Mouse (Mus musculus): ENCODE measurements around the gene Selplg. TPM values are rescaled to one million over a fixed set of nuclear protein-coding genes. Genes with fewer than 3 reads are reported as not detected.

Selplg gene
- polyA plus RNA-seq, 1 experiment from 2014 or later: 2.0 TPM

- WGBS: 78% methylated on average over 6 of the region's 6 CpGs
- no peak for DNase-seq (ENCODE audit: low spot score)
- no peak overlapping the region for H3K27ac ChIP-seq (replicated peaks)
- ATAC-seq (ENCODE audit: low FRiP score, low TSS enrichment): no peak
- no peak overlapping the region for H3K4me2 ChIP-seq (replicated peaks; ENCODE audit: low read depth)
- no peaks in the 10 kb centered on the region; the same call in 1 of the 2 replicates for H3K4me1 ChIP-seq (replicated peaks; ENCODE audit: control insufficient read depth, insufficient read depth)
- H3K9ac ChIP-seq (ENCODE audit: low read length): no peak overlapping the region
- H3K27me3 ChIP-seq (ENCODE audit: control insufficient read depth, insufficient read depth, low read length): no peaks in the 10 kb centered on the region
- no peak overlapping the region for H3K4me3 ChIP-seq (ENCODE audit: low read depth, low read length)
- peaks cover 6% of the 10 kb centered on the region for H3K36me3 ChIP-seq (ENCODE audit: control insufficient read depth, insufficient read depth, low read length)
- TF ChIP-seq EP300 (optimal IDR thresholded peaks at IDR 0.05) (no peak), CTCF (IDR thresholded peaks at IDR 0.05; ENCODE audit: low read depth) (no peak)
- no peaks in the 10 kb centered on the region for H3K9me3 ChIP-seq (ENCODE audit: control insufficient read depth, low read length)
Observed at GRCm38 (mm10) chr5:113864992-113865391, 32.5 kb upstream of the Selplg start.

GRCm38 (mm10) chr5:113863994-113864393 is 31.6 kb upstream of the Selplg start:
- ATAC-seq (ENCODE audit: low FRiP score, low TSS enrichment) (no peak), DNase-seq (ENCODE audit: low spot score) (no peak)
- no peak for TF ChIP-seq CTCF (IDR thresholded peaks at IDR 0.05; ENCODE audit: low read depth)
- TF ChIP-seq EP300 (optimal IDR thresholded peaks at IDR 0.05): no peak
- Histone ChIP-seq H3K27ac (replicated peaks) (no peak overlapping the region), H3K4me3 (ENCODE audit: low read depth, low read length) (no peak overlapping the region), H3K27me3 (ENCODE audit: control insufficient read depth, insufficient read depth, low read length) (no peaks in the 10 kb centered on the region), H3K36me3 (ENCODE audit: control insufficient read depth, insufficient read depth, low read length) (peaks cover 6% of the 10 kb centered on the region), H3K4me1 (replicated peaks; ENCODE audit: control insufficient read depth, insufficient read depth) (no peaks in the 10 kb centered on the region; the same call in 1 of the 2 replicates), H3K9ac (ENCODE audit: low read length) (no peak overlapping the region), H3K9me3 (ENCODE audit: control insufficient read depth, low read length) (no peaks in the 10 kb centered on the region), H3K4me2 (replicated peaks; ENCODE audit: low read depth) (no peak overlapping the region)
- 93% methylated on average over 12 of the region's 12 CpGs for WGBS

GRCm38 (mm10) chr5:113862418-113862817 is 30.0 kb upstream of the Selplg start:
- Histone ChIP-seq H3K4me2 (replicated peaks; ENCODE audit: low read depth) (no peak overlapping the region), H3K36me3 (ENCODE audit: control insufficient read depth, insufficient read depth, low read length) (peaks cover 6% of the 10 kb centered on the region), H3K9me3 (ENCODE audit: control insufficient read depth, low read length) (no peaks in the 10 kb centered on the region), H3K9ac (ENCODE audit: low read length) (no peak overlapping the region), H3K27me3 (ENCODE audit: control insufficient read depth, insufficient read depth, low read length) (no peaks in the 10 kb centered on the region), H3K4me3 (ENCODE audit: low read depth, low read length) (no peak overlapping the region), H3K4me1 (replicated peaks; ENCODE audit: control insufficient read depth, insufficient read depth) (no peaks in the 10 kb centered on the region), H3K27ac (replicated peaks) (no peak overlapping the region)
- no peak for ATAC-seq (ENCODE audit: low FRiP score, low TSS enrichment)
- TF ChIP-seq CTCF (IDR thresholded peaks at IDR 0.05; ENCODE audit: low read depth): no peak
- no peak for TF ChIP-seq EP300 (optimal IDR thresholded peaks at IDR 0.05)
- no peak for DNase-seq (ENCODE audit: low spot score)
- 91% methylated on average over 4 of the region's 4 CpGs for WGBS

GRCm38 (mm10) chr5:113861294-113861693 is 28.9 kb upstream of the Selplg start:
- Histone ChIP-seq H3K4me2 (replicated peaks; ENCODE audit: low read depth) (no peak overlapping the region), H3K9me3 (ENCODE audit: control insufficient read depth, low read length) (no peaks in the 10 kb centered on the region), H3K4me1 (replicated peaks; ENCODE audit: control insufficient read depth, insufficient read depth) (no peaks in the 10 kb centered on the region), H3K27me3 (ENCODE audit: control insufficient read depth, insufficient read depth, low read length) (no peaks in the 10 kb centered on the region), H3K9ac (ENCODE audit: low read length) (no peak overlapping the region), H3K36me3 (ENCODE audit: control insufficient read depth, insufficient read depth, low read length) (peaks cover 6% of the 10 kb centered on the region), H3K4me3 (ENCODE audit: low read depth, low read length) (no peak overlapping the region), H3K27ac (replicated peaks) (no peak overlapping the region)
- TF ChIP-seq EP300 (optimal IDR thresholded peaks at IDR 0.05) (no peak), CTCF (IDR thresholded peaks at IDR 0.05; ENCODE audit: low read depth) (peak; percentile 66)
- DNase-seq (ENCODE audit: low spot score) (no peak), ATAC-seq (ENCODE audit: low FRiP score, low TSS enrichment) (no peak)
- 95% methylated on average over 8 of the region's 8 CpGs for WGBS

- 27% methylated on average over 5 of the region's 5 CpGs for WGBS
Observed at GRCm38 (mm10) chr5:113858971-113859370, 26.5 kb upstream of the Selplg start.

GRCm38 (mm10) chr5:113858550-113858949 is 26.1 kb upstream of the Selplg start:
- no peaks in the 10 kb centered on the region for H3K4me1 ChIP-seq (replicated peaks; ENCODE audit: control insufficient read depth, insufficient read depth)
- no peak overlapping the region for H3K9ac ChIP-seq (ENCODE audit: low read length)
- TF ChIP-seq CTCF (IDR thresholded peaks at IDR 0.05; ENCODE audit: low read depth) (no peak), EP300 (optimal IDR thresholded peaks at IDR 0.05) (no peak)
- H3K9me3 ChIP-seq (ENCODE audit: control insufficient read depth, low read length): no peaks in the 10 kb centered on the region
- ATAC-seq (ENCODE audit: low FRiP score, low TSS enrichment) (no peak), DNase-seq (ENCODE audit: low spot score) (no peak)
- H3K27ac ChIP-seq (replicated peaks): peak overlapping the region; percentile 49; the same call in 1 of the 2 replicates
- WGBS: 71% methylated on average over 10 of the region's 10 CpGs
- no peak overlapping the region for H3K4me3 ChIP-seq (ENCODE audit: low read depth, low read length)
- no peak overlapping the region for H3K4me2 ChIP-seq (replicated peaks; ENCODE audit: low read depth)
- H3K36me3 ChIP-seq (ENCODE audit: control insufficient read depth, insufficient read depth, low read length): peaks cover under 1% of the 10 kb centered on the region
- H3K27me3 ChIP-seq (ENCODE audit: control insufficient read depth, insufficient read depth, low read length): no peaks in the 10 kb centered on the region

More at GRCm38 (mm10) chr5:113858971-113859370, 26.5 kb upstream of the Selplg start:
- Histone ChIP-seq H3K27ac (replicated peaks) (no peak overlapping the region; the same call in none of the 2 replicates), H3K36me3 (ENCODE audit: control insufficient read depth, insufficient read depth, low read length) (peaks cover 3% of the 10 kb centered on the region), H3K27me3 (ENCODE audit: control insufficient read depth, insufficient read depth, low read length) (no peaks in the 10 kb centered on the region), H3K9me3 (ENCODE audit: control insufficient read depth, low read length) (no peaks in the 10 kb centered on the region), H3K9ac (ENCODE audit: low read length) (0 out of 2 replicates have a peak overlapping the region, but pooled peaks have one; percentile 18), H3K4me3 (ENCODE audit: low read depth, low read length) (no peak overlapping the region), H3K4me2 (replicated peaks; ENCODE audit: low read depth) (no peak overlapping the region), H3K4me1 (replicated peaks; ENCODE audit: control insufficient read depth, insufficient read depth) (no peaks in the 10 kb centered on the region)
- TF ChIP-seq EP300 (optimal IDR thresholded peaks at IDR 0.05) (no peak), CTCF (IDR thresholded peaks at IDR 0.05; ENCODE audit: low read depth) (no peak)
- ATAC-seq (ENCODE audit: low FRiP score, low TSS enrichment) (no peak), DNase-seq (ENCODE audit: low spot score) (no peak)
